Mouse (Mus musculus): ENCODE results near the gene Pcsk7. TPM values are rescaled to one million over a fixed set of nuclear protein-coding genes. Genes with fewer than 3 reads are reported as not detected.

Pcsk7 gene
- polyA plus RNA-seq, 1 experiment from 2014 or later, result 8.4 TPM

DNA sequence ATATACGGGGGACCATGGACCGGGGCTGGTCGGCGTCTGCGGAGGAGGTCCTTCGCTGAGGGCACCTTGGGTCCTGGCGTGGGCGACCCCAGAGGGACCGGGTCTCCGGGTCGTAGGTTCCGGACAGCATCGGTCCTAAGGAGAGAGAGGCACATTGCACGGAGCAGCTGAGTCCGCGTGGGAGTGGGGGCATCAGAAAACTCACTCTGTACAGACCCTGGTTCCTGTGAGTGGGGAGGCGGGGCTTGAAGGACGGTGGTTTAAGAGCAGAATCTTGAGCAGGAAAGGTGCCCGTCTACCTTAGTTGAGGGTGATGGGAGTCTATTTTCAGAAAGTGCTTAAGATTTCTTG is 756 bp downstream of the Pcsk7 start:
- H3K27me3 ChIP-seq (ENCODE audit: control insufficient read depth, insufficient read depth, low read depth, low read length), result no peaks in the 10 kb centered on the region

GRCm38 (mm10) chr9:45910995-45911394 is 4.7 kb downstream of the Pcsk7 start:
- H3K27ac ChIP-seq (ENCODE audit: low read length), result no peak overlapping the region
- H3K4me3 ChIP-seq (ENCODE audit: low read depth, low read length), result no peak overlapping the region
- no peak overlapping the region for H3K4me2 ChIP-seq (ENCODE audit: low read depth, low read length)
- H3K9me3 ChIP-seq (replicated peaks; ENCODE audit: control insufficient read depth, low read length), result no peaks in the 10 kb centered on the region
- 79% methylated on average over 3 of the region's 3 CpGs for WGBS (ENCODE audit: insufficient replicate concordance)
- no peaks in the 10 kb centered on the region for H3K27me3 ChIP-seq (ENCODE audit: control insufficient read depth, insufficient read depth, low read depth, low read length)
- H3K9ac ChIP-seq (ENCODE audit: low read depth, low read length), result no peak overlapping the region
- H3K4me1 ChIP-seq (ENCODE audit: control insufficient read depth, low read depth, low read length), result peaks cover 13% of the 10 kb centered on the region
- H3K36me3 ChIP-seq (ENCODE audit: control insufficient read depth, insufficient read depth), result peaks cover 21% of the 10 kb centered on the region
- no peak for ATAC-seq (ENCODE audit: low read depth)

More for the DNA sequence above, 756 bp downstream of the Pcsk7 start:
- Histone ChIP-seq H3K27ac (ENCODE audit: low read length) (peak overlapping the region; percentile 99), H3K9me3 (replicated peaks; ENCODE audit: control insufficient read depth, low read length) (no peaks in the 10 kb centered on the region), H3K4me2 (ENCODE audit: low read depth, low read length) (peak overlapping the region; percentile 89), H3K36me3 (ENCODE audit: control insufficient read depth, insufficient read depth) (peaks cover 12% of the 10 kb centered on the region), H3K4me3 (ENCODE audit: low read depth, low read length) (peak overlapping the region; percentile 100), H3K9ac (ENCODE audit: low read depth, low read length) (peak overlapping the region; percentile 100), H3K4me1 (ENCODE audit: control insufficient read depth, low read depth, low read length) (peaks cover 27% of the 10 kb centered on the region)
- under 1% methylated on average over 19 of the region's 19 CpGs for WGBS (ENCODE audit: insufficient replicate concordance)
- ATAC-seq (ENCODE audit: low read depth), result peak; percentile 28

GRCm38 (mm10) chr9:45911673-45912072 is 5.4 kb downstream of the Pcsk7 start:
- no peaks in the 10 kb centered on the region for H3K27me3 ChIP-seq (ENCODE audit: control insufficient read depth, insufficient read depth, low read depth, low read length)
- no peak overlapping the region for H3K4me3 ChIP-seq (ENCODE audit: low read depth, low read length)
- peaks cover 13% of the 10 kb centered on the region for H3K4me1 ChIP-seq (ENCODE audit: control insufficient read depth, low read depth, low read length)
- H3K9ac ChIP-seq (ENCODE audit: low read depth, low read length), result no peak overlapping the region
- no peaks in the 10 kb centered on the region for H3K9me3 ChIP-seq (replicated peaks; ENCODE audit: control insufficient read depth, low read length)
- H3K36me3 ChIP-seq (ENCODE audit: control insufficient read depth, insufficient read depth), result peaks cover 24% of the 10 kb centered on the region
- no peak overlapping the region for H3K27ac ChIP-seq (ENCODE audit: low read length)
- H3K4me2 ChIP-seq (ENCODE audit: low read depth, low read length), result no peak overlapping the region
- WGBS (ENCODE audit: insufficient replicate concordance), result 43% methylated on average over 1 of the region's 1 CpGs
- ATAC-seq (ENCODE audit: low read depth), result no peak

DNA sequence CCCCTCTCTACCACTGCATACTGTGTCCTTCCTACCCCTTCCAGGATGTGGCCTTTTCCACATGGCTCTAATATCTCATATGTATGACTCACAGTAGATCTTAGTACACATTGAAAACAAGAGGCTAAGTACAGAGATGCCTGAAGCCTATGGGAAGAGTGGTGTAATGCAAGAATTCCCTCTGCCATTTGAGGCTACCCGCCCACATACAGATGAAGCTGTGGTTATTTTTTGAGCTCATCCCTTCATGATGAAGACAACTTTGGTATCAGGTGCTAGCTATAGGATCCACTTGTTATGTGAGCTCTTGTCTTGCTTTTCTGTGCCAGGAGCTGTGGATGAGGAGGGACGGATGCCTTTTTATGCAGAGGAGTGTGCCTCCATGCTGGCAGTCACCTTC is 9.4 kb downstream of the Pcsk7 start:
- H3K4me2 ChIP-seq (ENCODE audit: low read depth, low read length), result no peak overlapping the region
- no peak overlapping the region for H3K4me3 ChIP-seq (ENCODE audit: low read depth, low read length)
- ATAC-seq (ENCODE audit: low read depth), result no peak
- peaks cover 26% of the 10 kb centered on the region for H3K36me3 ChIP-seq (ENCODE audit: control insufficient read depth, insufficient read depth)
- no peak overlapping the region for H3K9ac ChIP-seq (ENCODE audit: low read depth, low read length)
- 74% methylated on average over 2 of the region's 2 CpGs for WGBS (ENCODE audit: insufficient replicate concordance)
- H3K4me1 ChIP-seq (ENCODE audit: control insufficient read depth, low read depth, low read length), result no peaks in the 10 kb centered on the region
- H3K27ac ChIP-seq (ENCODE audit: low read length), result no peak overlapping the region
- H3K27me3 ChIP-seq (ENCODE audit: control insufficient read depth, insufficient read depth, low read depth, low read length), result no peaks in the 10 kb centered on the region
- H3K9me3 ChIP-seq (replicated peaks; ENCODE audit: control insufficient read depth, low read length), result no peaks in the 10 kb centered on the region

GRCm38 (mm10) chr9:45917041-45917934 is 11.0 kb downstream of the Pcsk7 start:
- Histone ChIP-seq H3K4me2 (ENCODE audit: low read depth, low read length) (no peak overlapping the region), H3K9me3 (replicated peaks; ENCODE audit: control insufficient read depth, low read length) (no peaks in the 10 kb centered on the region), H3K36me3 (ENCODE audit: control insufficient read depth, insufficient read depth) (peaks cover 28% of the 10 kb centered on the region), H3K9ac (ENCODE audit: low read depth, low read length) (no peak overlapping the region), H3K4me3 (ENCODE audit: low read depth, low read length) (no peak overlapping the region), H3K27ac (ENCODE audit: low read length) (no peak overlapping the region), H3K4me1 (ENCODE audit: control insufficient read depth, low read depth, low read length) (no peaks in the 10 kb centered on the region), H3K27me3 (ENCODE audit: control insufficient read depth, insufficient read depth, low read depth, low read length) (no peaks in the 10 kb centered on the region)
- no peak for ATAC-seq (ENCODE audit: low read depth)
- 68% methylated on average over 5 of the region's 5 CpGs for WGBS (ENCODE audit: insufficient replicate concordance)

- Histone ChIP-seq H3K27ac (ENCODE audit: low read length) (no peak overlapping the region), H3K9me3 (replicated peaks; ENCODE audit: control insufficient read depth, low read length) (no peaks in the 10 kb centered on the region), H3K4me2 (ENCODE audit: low read depth, low read length) (no peak overlapping the region), H3K4me1 (ENCODE audit: control insufficient read depth, low read depth, low read length) (no peaks in the 10 kb centered on the region), H3K27me3 (ENCODE audit: control insufficient read depth, insufficient read depth, low read depth, low read length) (no peaks in the 10 kb centered on the region), H3K9ac (ENCODE audit: low read depth, low read length) (no peak overlapping the region), H3K4me3 (ENCODE audit: low read depth, low read length) (no peak overlapping the region), H3K36me3 (ENCODE audit: control insufficient read depth, insufficient read depth) (peaks cover 33% of the 10 kb centered on the region)
- 74% methylated on average over 1 of the region's 1 CpGs for WGBS (ENCODE audit: insufficient replicate concordance)
- no peak for ATAC-seq (ENCODE audit: low read depth)
Measured at GRCm38 (mm10) chr9:45919895-45920294, 13.6 kb downstream of the Pcsk7 start.

DNA sequence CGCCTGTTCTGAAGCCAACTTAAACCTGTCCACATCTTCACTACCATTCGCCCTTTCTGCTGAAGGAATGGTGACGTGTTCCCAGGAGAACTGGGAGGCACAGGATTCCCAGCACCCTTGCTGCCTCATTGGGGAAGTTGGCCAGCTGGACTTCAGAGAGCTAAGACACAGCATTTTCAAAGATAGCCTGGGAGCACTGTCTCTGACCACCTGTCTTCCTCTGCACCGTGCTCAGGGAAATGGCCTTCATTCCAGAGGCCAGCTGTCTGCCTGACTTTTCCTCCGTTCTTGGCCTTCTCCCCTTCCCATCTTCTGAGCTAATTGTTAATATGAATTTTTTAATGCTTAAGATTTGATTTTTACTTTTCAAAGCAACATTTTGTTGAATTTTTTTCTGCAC is 23.0 kb downstream of the Pcsk7 start:
- H3K4me1 ChIP-seq (ENCODE audit: control insufficient read depth, low read depth, low read length), result peaks cover 3% of the 10 kb centered on the region
- WGBS (ENCODE audit: insufficient replicate concordance), result 66% methylated on average over 5 of the region's 5 CpGs
- peaks cover 17% of the 10 kb centered on the region for H3K36me3 ChIP-seq (ENCODE audit: control insufficient read depth, insufficient read depth)
- H3K27ac ChIP-seq (ENCODE audit: low read length), result no peak overlapping the region
- no peak overlapping the region for H3K4me2 ChIP-seq (ENCODE audit: low read depth, low read length)
- ATAC-seq (ENCODE audit: low read depth), result no peak
- no peaks in the 10 kb centered on the region for H3K27me3 ChIP-seq (ENCODE audit: control insufficient read depth, insufficient read depth, low read depth, low read length)
- H3K4me3 ChIP-seq (ENCODE audit: low read depth, low read length), result no peak overlapping the region
- H3K9ac ChIP-seq (ENCODE audit: low read depth, low read length), result no peak overlapping the region
- no peaks in the 10 kb centered on the region for H3K9me3 ChIP-seq (replicated peaks; ENCODE audit: control insufficient read depth, low read length)

- WGBS (ENCODE audit: insufficient replicate concordance), result 31% methylated on average over 1 of the region's 1 CpGs
- ATAC-seq (ENCODE audit: low read depth), result no peak
- H3K9ac ChIP-seq (ENCODE audit: low read depth, low read length), result no peak overlapping the region
Measured at GRCm38 (mm10) chr9:45931958-45932357, 25.7 kb downstream of the Pcsk7 start.

More at GRCm38 (mm10) chr9:45931958-45932357, 25.7 kb downstream of the Pcsk7 start:
- H3K4me2 ChIP-seq (ENCODE audit: low read depth, low read length), result 0 out of 2 replicates have a peak overlapping the region, but pooled peaks have one; percentile 47
- no peaks in the 10 kb centered on the region for H3K9me3 ChIP-seq (replicated peaks; ENCODE audit: control insufficient read depth, low read length)
- H3K4me1 ChIP-seq (ENCODE audit: control insufficient read depth, low read depth, low read length), result peaks cover 3% of the 10 kb centered on the region
- H3K27ac ChIP-seq (ENCODE audit: low read length), result peak overlapping the region; percentile 74
- H3K4me3 ChIP-seq (ENCODE audit: low read depth, low read length), result no peak overlapping the region
- peaks cover 13% of the 10 kb centered on the region for H3K36me3 ChIP-seq (ENCODE audit: control insufficient read depth, insufficient read depth)
- H3K27me3 ChIP-seq (ENCODE audit: control insufficient read depth, insufficient read depth, low read depth, low read length), result peaks cover 6% of the 10 kb centered on the region

Measured in liver, embryonic 16.5 days (tissue).